ENCODE assay signal across 8 mouse cellular contexts in the genomic region with DNA sequence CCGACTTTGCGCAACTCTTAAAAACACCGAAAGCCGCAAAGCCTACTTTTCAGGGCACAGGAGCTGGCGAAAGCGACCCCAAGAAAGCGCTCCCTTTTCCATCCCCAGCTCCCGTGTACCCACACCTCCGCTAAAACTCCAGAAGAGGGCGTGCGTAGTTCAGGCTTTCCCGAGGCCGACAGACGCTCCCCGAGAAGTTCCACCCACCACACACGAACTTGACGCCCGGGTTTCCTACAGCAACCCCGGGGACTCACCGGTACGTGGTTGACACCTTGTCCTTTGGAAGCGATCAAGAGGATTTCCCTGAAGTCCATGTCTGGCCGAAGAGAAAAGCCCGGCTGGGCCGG. TPM values are rescaled to one million over a fixed set of nuclear protein-coding genes. Genes with fewer than 3 reads are reported as not detected.
DNase-seq lines count a peak whose midpoint lies in the region; ATAC-seq and TF ChIP-seq lines count a peak whose summit lies in the region.

No protein-coding gene starts in this region.

- peak; percentile 64; the same call in 1 of the 2 replicates for ATAC-seq in lung, embryonic 15.5 days (ENCODE audit: borderline replicate concordance, extremely low read depth, low FRiP score, low TSS enrichment)
- ATAC-seq in common myeloid progenitor, adult 5-6 weeks (replicated peaks; ENCODE audit: low read depth, poor library complexity, severe bottlenecking), result peak; percentile 58
- ATAC-seq in hindbrain, postnatal 0 days, result peak; percentile 80
- ATAC-seq in midbrain, embryonic 14.5 days (ENCODE audit: low FRiP score, low TSS enrichment), result no peak; the same call in 1 of the 2 replicates

- peak overlapping the region; percentile 83 for H3K4me2 ChIP-seq in lung, embryonic 15.5 days
- H3K4me2 ChIP-seq in hindbrain, postnatal 0 days (ENCODE audit: low read depth, low read length), result peak overlapping the region; percentile 62
- peak overlapping the region; percentile 88 for H3K4me2 ChIP-seq in midbrain, embryonic 14.5 days (ENCODE audit: low read length)

- no peaks in the 10 kb centered on the region for H3K27me3 ChIP-seq in lung, embryonic 15.5 days
- no peaks in the 10 kb centered on the region for H3K27me3 ChIP-seq in hindbrain, postnatal 0 days (ENCODE audit: insufficient read depth, low read length)
- H3K27me3 ChIP-seq in midbrain, embryonic 14.5 days (ENCODE audit: control insufficient read depth, insufficient read depth, low read length), result no peaks in the 10 kb centered on the region

- peak; percentile 62 for TF ChIP-seq CTCF in hindbrain, postnatal 0 days (IDR thresholded peaks at IDR 0.05; ENCODE audit: low read depth)

- H3K27ac ChIP-seq in lung, embryonic 15.5 days, result peak overlapping the region; percentile 97
- peak overlapping the region; percentile 85 for H3K27ac ChIP-seq in hindbrain, postnatal 0 days
- H3K27ac ChIP-seq in midbrain, embryonic 14.5 days (replicated peaks; ENCODE audit: low read depth, low read length), result peak overlapping the region; percentile 77

- peak overlapping the region; percentile 85 for H3K9ac ChIP-seq in lung, embryonic 15.5 days
- H3K9ac ChIP-seq in hindbrain, postnatal 0 days (replicated peaks; ENCODE audit: low read length), result peak overlapping the region; percentile 51
- H3K9ac ChIP-seq in midbrain, embryonic 14.5 days (replicated peaks; ENCODE audit: low read length), result peak overlapping the region; percentile 65

- H3K36me3 ChIP-seq in lung, embryonic 15.5 days, result no peaks in the 10 kb centered on the region
- H3K36me3 ChIP-seq in hindbrain, postnatal 0 days (ENCODE audit: insufficient read depth, low read length), result no peaks in the 10 kb centered on the region
- no peaks in the 10 kb centered on the region for H3K36me3 ChIP-seq in midbrain, embryonic 14.5 days (ENCODE audit: control insufficient read depth, insufficient read depth, low read length)

- H3K9me3 ChIP-seq in lung, embryonic 15.5 days, result no peaks in the 10 kb centered on the region
- H3K9me3 ChIP-seq in hindbrain, postnatal 0 days (ENCODE audit: low read length), result no peaks in the 10 kb centered on the region
- H3K9me3 ChIP-seq in midbrain, embryonic 14.5 days (ENCODE audit: control insufficient read depth, low read length), result no peaks in the 10 kb centered on the region

- no peak for DNase-seq in lung, postnatal 25 days (ENCODE audit: low spot score)
- peak; percentile 82 for DNase-seq in hindbrain, postnatal 0 days (ENCODE audit: low spot score)
- no peak for DNase-seq in midbrain, embryonic 14.5 days
- no peak for DNase-seq in ovary, postnatal 36 days (ENCODE audit: low spot score)
- no peak for DNase-seq in layer of hippocampus, adult 11-12 months (ENCODE audit: low spot score)
- no peak for DNase-seq in frontal cortex, postnatal 25 days (ENCODE audit: low spot score in 2 of 2)

- peaks cover 32% of the 10 kb centered on the region for H3K4me1 ChIP-seq in lung, embryonic 15.5 days
- peaks cover 13% of the 10 kb centered on the region; the same call in 1 of the 2 replicates for H3K4me1 ChIP-seq in hindbrain, postnatal 0 days (ENCODE audit: insufficient read depth, low read length)
- H3K4me1 ChIP-seq in midbrain, embryonic 14.5 days (ENCODE audit: control insufficient read depth, insufficient read depth, low read length), result peaks cover 25% of the 10 kb centered on the region

- H3K4me3 ChIP-seq in lung, embryonic 15.5 days, result peak overlapping the region; percentile 92
- peak overlapping the region; percentile 62 for H3K4me3 ChIP-seq in hindbrain, postnatal 0 days (ENCODE audit: low read length)
- peak overlapping the region; percentile 68 for H3K4me3 ChIP-seq in midbrain, embryonic 14.5 days (replicated peaks; ENCODE audit: low read depth, low read length)

- WGBS in lung, embryonic 15.5 days, result under 1% methylated on average over 25 of the region's 25 CpGs
- WGBS in hindbrain, postnatal 0 days, result under 1% methylated on average over 25 of the region's 25 CpGs
- WGBS in midbrain, embryonic 14.5 days, result under 1% methylated on average over 25 of the region's 25 CpGs

RNA-seq across cellular contexts. Expression of gene Spty2d1, which starts 0.4 kb away (rescaled TPM):
- 22.8 and 23.3 TPM in 2 replicates for polyA plus RNA-seq in lung, embryonic 15.5 days (2015; fragmentation: Nextera tagmentation; extraction: Ambion mirVana)
- total RNA-seq in common myeloid progenitor, adult 5-6 weeks (2017), result 33.4 and 38.7 TPM in 2 replicates
- 9.1 and 9.7 TPM in 2 replicates for total RNA-seq in hindbrain, postnatal 0 days (2014; rRNA removed)
- polyA plus RNA-seq in hindbrain, postnatal 0 days (2015; fragmentation: Nextera tagmentation; extraction: Ambion mirVana), result 5.1 and 5.8 TPM in 2 replicates
- polyA plus RNA-seq in midbrain, embryonic 14.5 days (2014; fragmentation: Nextera tagmentation; extraction: Ambion mirVana), result 5.8 and 8.9 TPM in 2 replicates

RNA-seq across cellular contexts. Expression of gene Gm9999, which starts 24.4 kb away (rescaled TPM):
- 0.62 TPM in 1 of 2 replicates, not detected in the other for polyA plus RNA-seq in lung, embryonic 15.5 days (2015; fragmentation: Nextera tagmentation; extraction: Ambion mirVana)
- not detected in 2 replicates for total RNA-seq in common myeloid progenitor, adult 5-6 weeks (2017)
- not detected in 2 replicates for total RNA-seq in hindbrain, postnatal 0 days (2014; rRNA removed)
- polyA plus RNA-seq in hindbrain, postnatal 0 days (2015; fragmentation: Nextera tagmentation; extraction: Ambion mirVana), result not detected in 2 replicates
- polyA plus RNA-seq in midbrain, embryonic 14.5 days (2014; fragmentation: Nextera tagmentation; extraction: Ambion mirVana), result not detected in 2 replicates

RNA-seq across cellular contexts. Expression of gene Tmem86a, which starts 42.6 kb away (rescaled TPM):
- 44.9 and 45.5 TPM in 2 replicates for polyA plus RNA-seq in lung, embryonic 15.5 days (2015; fragmentation: Nextera tagmentation; extraction: Ambion mirVana)
- total RNA-seq in common myeloid progenitor, adult 5-6 weeks (2017), result 0.63 and 2.5 TPM in 2 replicates
- 11.9 and 17.1 TPM in 2 replicates for total RNA-seq in hindbrain, postnatal 0 days (2014; rRNA removed)
- 29.5 and 32.3 TPM in 2 replicates for polyA plus RNA-seq in hindbrain, postnatal 0 days (2015; fragmentation: Nextera tagmentation; extraction: Ambion mirVana)
- 18.5 and 19.7 TPM in 2 replicates for polyA plus RNA-seq in midbrain, embryonic 14.5 days (2014; fragmentation: Nextera tagmentation; extraction: Ambion mirVana)

RNA-seq across cellular contexts. Expression of gene Uevld, which starts 49.5 kb away (rescaled TPM):
- polyA plus RNA-seq in lung, embryonic 15.5 days (2015; fragmentation: Nextera tagmentation; extraction: Ambion mirVana), result 12.1 and 13.1 TPM in 2 replicates
- total RNA-seq in common myeloid progenitor, adult 5-6 weeks (2017), result 12.7 and 14.1 TPM in 2 replicates
- total RNA-seq in hindbrain, postnatal 0 days (2014; rRNA removed), result 8.4 and 10.1 TPM in 2 replicates
- 5.0 and 5.4 TPM in 2 replicates for polyA plus RNA-seq in hindbrain, postnatal 0 days (2015; fragmentation: Nextera tagmentation; extraction: Ambion mirVana)
- 3.9 and 7.1 TPM in 2 replicates for polyA plus RNA-seq in midbrain, embryonic 14.5 days (2014; fragmentation: Nextera tagmentation; extraction: Ambion mirVana)
